Mouse (Mus musculus) midbrain, embryonic 15.5 days (tissue): ENCODE measurements around the gene Cpne6. TPM values are rescaled to one million over a fixed set of nuclear protein-coding genes. Genes with fewer than 3 reads are reported as not detected.

Experiments used
- ATAC-seq: fragments of 200-750 bp; cut with Nextera tagmentation; replicated peaks from 2 replicates; pipeline ENCODE4 v1.8.0; 2017; ENCODE audit warnings: moderate TSS enrichment
- H3K27ac ChIP-seq: fragments of 300-500 bp; sonication (generic); 2 replicates; pipeline ENCODE4 v1.5.1; 2015; ENCODE audit warnings: mild to moderate bottlenecking, inconsistent platforms
- H3K27me3 ChIP-seq: fragments of 300-500 bp; sonication (generic); replicated peaks from 2 replicates; pipeline ENCODE4 v1.6.1; 2015; ENCODE audit warnings: inconsistent platforms
- H3K36me3 ChIP-seq: fragments of 300-500 bp; sonication (generic); replicated peaks from 2 replicates; pipeline ENCODE4 v1.6.1; 2015; ENCODE audit warnings: inconsistent platforms
- H3K4me1 ChIP-seq: fragments of 300-500 bp; sonication (generic); 2 replicates; pipeline ENCODE4 v1.6.1; 2015; ENCODE audit warnings: inconsistent platforms
- H3K4me2 ChIP-seq: fragments of 300-500 bp; sonication (generic); 2 replicates; pipeline ENCODE4 v1.6.1; 2015; ENCODE audit warnings: inconsistent platforms, mild to moderate bottlenecking, moderate library complexity
- H3K4me3 ChIP-seq: fragments of 300-500 bp; sonication (generic); 2 replicates; pipeline ENCODE4 v1.5.1; 2015; ENCODE audit warnings: mild to moderate bottlenecking, inconsistent platforms
- H3K9ac ChIP-seq: fragments of 300-500 bp; sonication (generic); 2 replicates; pipeline ENCODE4 v1.6.1; 2015; ENCODE audit warnings: mild to moderate bottlenecking, inconsistent platforms
- H3K9me3 ChIP-seq: fragments of 300-500 bp; sonication (generic); 2 replicates; pipeline ENCODE4 v1.6.1; 2016; ENCODE audit warnings: inconsistent platforms
- WGBS: fragments of 180-500 bp; shearing (Covaris S2); methylation state at CpG from one replicate; pipeline ENCODE4 v1.1.7; 2015; ENCODE audit warnings: mixed read lengths; 5-methylcytosine and 5-hydroxymethylcytosine counted together
- polyA plus RNA-seq: library from polyadenylated mRNA; unstranded; fragments of >200 nt; fragmentation: Nextera tagmentation; extraction: Ambion mirVana; gene quantifications from 2 replicates; pipeline ENCODE4 v1.2.1, GENCODE M21; 2015

Gene Cpne6
- polyA plus RNA-seq, 1 experiment from 2014 or later = 1.9 TPM

DNA sequence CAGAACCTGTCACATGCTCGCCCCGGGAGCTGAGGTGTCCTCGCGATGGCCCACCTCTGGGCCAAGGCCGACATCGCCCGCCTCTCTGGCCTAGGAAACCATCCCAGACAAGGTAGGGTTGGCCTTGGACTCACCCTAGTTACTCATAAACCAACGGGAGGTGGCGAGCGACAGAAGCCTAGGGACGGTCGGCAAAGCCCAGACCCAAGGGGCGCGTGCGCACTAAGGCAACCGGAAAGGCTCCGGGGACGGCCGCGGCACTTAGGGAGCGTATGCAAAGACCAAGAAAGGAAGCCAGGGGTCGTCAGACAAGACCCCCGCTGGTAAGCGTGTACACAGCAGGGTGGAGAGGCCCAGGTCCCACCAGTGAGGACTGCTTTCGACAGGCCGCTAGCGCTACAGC, 49.6 kb downstream of the Cpne6 start, which contains the start of gene Dcaf11:
Gene Dcaf11 (plus strand): TSS at position 208 of the 403 bp plus-strand sequence.
- Histone ChIP-seq H3K9me3 (no peaks in the 10 kb centered on the region), H3K4me2 (peak within 1 kb of the TSS; percentile 73), H3K27ac (peak within 1 kb of the TSS; percentile 99), H3K9ac (peak within 1 kb of the TSS; percentile 87), H3K4me1 (peaks cover 29% of the 10 kb centered on the region), H3K4me3 (peak within 1 kb of the TSS; percentile 57), H3K27me3 (no peaks in the 10 kb centered on the region), H3K36me3 (peaks cover 1% of the 10 kb centered on the region; the same call in 1 of the 2 replicates)
- under 1% methylated on average over 27 of the region's 27 CpGs for WGBS
- peak; percentile 85 for ATAC-seq

DNA sequence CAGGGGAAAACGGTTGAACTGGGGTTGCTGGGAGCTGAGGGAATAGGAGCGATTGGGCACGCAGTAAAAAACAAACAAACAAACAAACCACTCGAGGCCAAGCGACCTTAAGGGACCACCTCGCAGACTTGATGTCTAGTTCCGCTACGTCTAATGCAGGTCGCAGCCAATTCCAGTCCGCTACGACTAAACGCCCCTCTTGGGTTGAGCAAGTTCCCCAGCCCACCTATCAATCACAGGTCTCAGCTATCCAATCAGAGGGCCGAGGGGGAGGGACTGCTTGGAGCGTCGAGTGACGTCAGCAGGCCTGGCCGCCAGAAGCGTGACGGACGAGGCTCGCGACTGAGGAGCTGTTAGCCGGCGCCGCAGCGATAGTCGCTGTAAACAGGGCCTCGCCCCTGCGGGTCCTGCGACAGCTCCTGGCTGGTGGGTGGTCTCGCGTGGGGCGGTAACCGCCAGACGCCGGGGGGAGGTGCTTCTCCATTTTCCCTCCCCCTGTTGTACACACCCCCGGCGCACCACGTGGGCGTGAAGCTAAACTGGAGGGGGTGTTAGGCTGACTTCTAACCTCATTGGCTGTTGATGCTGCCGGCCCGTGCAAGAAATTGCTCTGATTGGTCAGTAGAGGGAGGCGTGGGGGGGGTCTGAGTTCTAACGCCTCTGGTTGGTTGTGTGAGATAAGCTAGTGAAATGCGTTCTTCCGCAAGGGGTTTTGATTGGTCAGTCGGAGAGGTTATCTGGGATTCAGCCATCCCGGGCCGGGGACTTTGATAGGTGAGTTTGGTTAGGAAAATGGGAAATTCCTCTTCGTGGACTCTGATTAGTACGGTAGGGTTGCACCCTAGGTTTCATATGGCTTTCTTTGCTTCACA, 50.2 kb downstream of the Cpne6 start, which contains the start of gene A730061H03Rik:
Gene A730061H03Rik (minus strand): TSS at position 205 of the 872 bp plus-strand sequence.
- peak within 1 kb of the TSS; percentile 99 for H3K27ac ChIP-seq
- peaks cover 29% of the 10 kb centered on the region for H3K4me1 ChIP-seq
- H3K9me3 ChIP-seq = no peaks in the 10 kb centered on the region
- H3K36me3 ChIP-seq = peaks cover 7% of the 10 kb centered on the region
- no peaks in the 10 kb centered on the region for H3K27me3 ChIP-seq
- WGBS = under 1% methylated on average over 51 of the region's 51 CpGs
- peak within 1 kb of the TSS; percentile 73 for H3K4me2 ChIP-seq
- H3K4me3 ChIP-seq = peak within 1 kb of the TSS; percentile 57
- H3K9ac ChIP-seq = peak within 1 kb of the TSS; percentile 87
- peak; percentile 98 for ATAC-seq

DNA sequence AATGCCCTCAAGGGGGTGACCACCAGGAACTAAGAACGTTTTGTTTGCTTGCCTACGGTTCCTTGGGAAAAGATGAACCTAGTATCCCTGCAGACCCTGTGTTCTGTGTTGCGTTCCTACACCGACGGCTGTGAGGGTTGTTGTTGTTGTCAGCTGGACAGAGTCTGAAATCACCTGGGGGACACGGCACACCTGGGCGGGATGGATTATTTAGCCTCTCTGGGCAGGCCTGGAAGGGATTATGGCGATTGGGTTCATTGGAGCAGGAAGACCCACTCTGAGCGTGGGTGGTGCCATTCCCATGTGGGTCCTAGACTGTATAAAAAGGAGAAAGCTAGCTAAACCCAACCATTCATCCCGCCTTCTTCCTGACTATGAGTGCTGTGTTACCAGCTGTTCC, 51.6 kb downstream of the Cpne6 start:
- peak overlapping the region; percentile 57; the same call in 1 of the 2 replicates for H3K4me3 ChIP-seq
- peaks cover 22% of the 10 kb centered on the region for H3K36me3 ChIP-seq
- peaks cover 28% of the 10 kb centered on the region for H3K4me1 ChIP-seq
- no peak overlapping the region for H3K27ac ChIP-seq
- H3K4me2 ChIP-seq = peak overlapping the region; percentile 73; the same call in 1 of the 2 replicates
- no peaks in the 10 kb centered on the region for H3K9me3 ChIP-seq
- no peak overlapping the region for H3K9ac ChIP-seq
- ATAC-seq = no peak
- 87% methylated on average over 10 of the region's 10 CpGs for WGBS
- no peaks in the 10 kb centered on the region for H3K27me3 ChIP-seq

DNA sequence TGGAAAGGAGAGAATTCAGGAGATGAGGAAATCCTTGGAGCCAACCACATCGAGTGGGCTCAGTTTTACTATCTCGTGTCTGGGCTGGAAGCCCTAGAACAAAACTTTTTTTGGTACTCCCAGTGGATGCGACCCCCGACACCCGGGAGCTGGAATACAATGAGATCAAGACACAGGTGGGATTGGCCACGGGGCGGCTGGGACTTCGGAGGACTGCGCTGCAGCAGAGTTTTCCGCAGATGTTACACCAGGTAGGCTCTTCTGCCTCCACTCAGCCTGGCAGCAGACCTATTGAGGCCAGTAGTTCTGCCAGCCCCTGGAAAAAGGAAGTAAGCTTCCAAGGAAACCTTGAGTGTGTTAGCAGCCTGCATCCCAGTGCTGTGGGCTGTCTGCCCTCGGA, 53.0 kb downstream of the Cpne6 start:
- Histone ChIP-seq H3K27me3 (no peaks in the 10 kb centered on the region), H3K27ac (no peak overlapping the region), H3K4me2 (no peak overlapping the region), H3K4me1 (peaks cover 26% of the 10 kb centered on the region), H3K9ac (no peak overlapping the region), H3K36me3 (peaks cover 34% of the 10 kb centered on the region), H3K4me3 (no peak overlapping the region), H3K9me3 (no peaks in the 10 kb centered on the region)
- WGBS = 90% methylated on average over 11 of the region's 11 CpGs
- no peak for ATAC-seq

DNA sequence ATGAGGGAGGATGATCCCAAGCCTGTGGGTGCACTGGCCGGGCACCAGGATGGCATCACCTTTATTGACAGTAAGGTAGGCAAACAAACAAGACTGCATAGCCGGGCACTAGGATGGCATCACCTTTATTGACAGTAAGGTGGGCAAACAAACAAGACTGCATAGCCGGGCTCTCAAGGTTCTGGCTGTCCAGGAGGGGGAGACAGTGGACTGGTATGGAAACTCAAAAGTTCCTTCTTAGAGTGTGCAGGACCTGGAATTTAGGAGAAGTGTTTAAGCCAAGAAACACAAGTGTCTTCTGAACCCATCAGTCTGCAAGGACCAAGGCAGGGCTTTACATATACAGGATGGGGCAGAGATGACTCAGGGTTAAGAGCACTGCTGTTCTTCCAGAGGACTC, 55.5 kb downstream of the Cpne6 start:
- Histone ChIP-seq H3K4me3 (no peak overlapping the region), H3K9ac (no peak overlapping the region), H3K27me3 (no peaks in the 10 kb centered on the region), H3K4me2 (no peak overlapping the region), H3K9me3 (no peaks in the 10 kb centered on the region), H3K36me3 (peaks cover 53% of the 10 kb centered on the region), H3K4me1 (peaks cover 20% of the 10 kb centered on the region), H3K27ac (no peak overlapping the region)
- ATAC-seq = no peak
- 84% methylated on average over 3 of the region's 3 CpGs for WGBS

Other genes starting within 250 kb of the Cpne6 start
- gene Dhrs4, start 31.7 kb upstream of the Cpne6 start, polyA plus RNA-seq = 20.8 and 21.6 TPM in 2 replicates
- 32.4 and 36.1 TPM in 2 replicates for gene Carmil3, start 19.8 kb upstream of the Cpne6 start, polyA plus RNA-seq
- gene Nrl, start 14.5 kb downstream of the Cpne6 start, polyA plus RNA-seq = 0.15 and 0.17 TPM in 2 replicates
- gene Pck2, start 29.8 kb downstream of the Cpne6 start, polyA plus RNA-seq = 25.4 and 28.0 TPM in 2 replicates
- gene Dcaf11, start 49.6 kb downstream of the Cpne6 start, polyA plus RNA-seq = 129 and 135 TPM in 2 replicates
- 1.4 TPM in 1 of 2 replicates, not detected in the other for gene A730061H03Rik, start 50.0 kb downstream of the Cpne6 start, polyA plus RNA-seq
- gene Fitm1, start 65.2 kb downstream of the Cpne6 start, polyA plus RNA-seq = 0.23 TPM in 1 of 2 replicates, not detected in the other
- 215 and 217 TPM in 2 replicates for gene Psme1, start 67.7 kb downstream of the Cpne6 start, polyA plus RNA-seq
- 29.3 and 32.9 TPM in 2 replicates for gene Emc9, start 74.9 kb downstream of the Cpne6 start, polyA plus RNA-seq
- 150 and 184 TPM in 2 replicates for gene Psme2, start 80.7 kb downstream of the Cpne6 start, polyA plus RNA-seq
- gene Rnf31, start 81.3 kb downstream of the Cpne6 start, polyA plus RNA-seq = 23.0 and 24.2 TPM in 2 replicates
- 10.0 and 13.5 TPM in 2 replicates for gene Irf9, start 93.1 kb downstream of the Cpne6 start, polyA plus RNA-seq
- gene Rec8, start 107.6 kb downstream of the Cpne6 start, polyA plus RNA-seq = 6.5 and 6.6 TPM in 2 replicates
- 116 and 121 TPM in 2 replicates for gene Ipo4, start 125.5 kb downstream of the Cpne6 start, polyA plus RNA-seq
- gene Gm49378, start 127.5 kb downstream of the Cpne6 start, polyA plus RNA-seq = 0.79 and 1.1 TPM in 2 replicates
- gene Tm9sf1, start 133.4 kb downstream of the Cpne6 start, polyA plus RNA-seq = 63.0 and 65.0 TPM in 2 replicates
- 0.41 and 0.43 TPM in 2 replicates for gene Tssk4, start 139.7 kb downstream of the Cpne6 start, polyA plus RNA-seq
- 77.1 and 79.5 TPM in 2 replicates for gene Mdp1, start 150.1 kb downstream of the Cpne6 start, polyA plus RNA-seq
- 42.8 and 43.1 TPM in 2 replicates for gene Gmpr2, start 161.5 kb downstream of the Cpne6 start, polyA plus RNA-seq
- gene Nedd8, start 161.7 kb downstream of the Cpne6 start, polyA plus RNA-seq = 531 and 550 TPM in 2 replicates
- gene Tinf2, start 171.4 kb downstream of the Cpne6 start, polyA plus RNA-seq = 25.6 TPM in 2 replicates
- 0.20 and 0.27 TPM in 2 replicates for gene Tgm1, start 203.5 kb downstream of the Cpne6 start, polyA plus RNA-seq
- gene Rabggta, start 211.8 kb downstream of the Cpne6 start, polyA plus RNA-seq = 56.7 and 61.4 TPM in 2 replicates
- gene Dhrs1, start 235.2 kb downstream of the Cpne6 start, polyA plus RNA-seq = 61.6 and 68.7 TPM in 2 replicates
- 28.7 and 31.8 TPM in 2 replicates for gene Nop9, start 235.2 kb downstream of the Cpne6 start, polyA plus RNA-seq
- 0.25 and 0.66 TPM in 2 replicates for gene Cideb, start 248.0 kb downstream of the Cpne6 start, polyA plus RNA-seq